Mouse (Mus musculus) midbrain, postnatal 0 days (tissue): ENCODE data around the gene 1810013L24Rik. TPM values are rescaled to one million over a fixed set of nuclear protein-coding genes. Genes with fewer than 3 reads are reported as not detected.
"Not testable (repeated sequence)": the region's sequence is repeated elsewhere in the genome, so short reads cannot be mapped to it uniquely, and the experiment has no call there.

Source experiments
- ATAC-seq: fragments of 200-750 bp; cut with Nextera tagmentation; 2 replicates; pipeline ENCODE4 v1.8.0; 2017; ENCODE audit warnings: moderate number of reproducible peaks, mild to moderate bottlenecking, moderate TSS enrichment, moderate library complexity; ENCODE audit not compliant: low FRiP score
- DNase-seq: peaks from one replicate; pipeline ENCODE4 v3.0.0-alpha.2; 2015; ENCODE audit warnings: low spot score
- H3K27ac ChIP-seq: fragments of 300-500 bp; sonication (generic); 2 replicates; pipeline ENCODE4 v1.5.1; 2014; ENCODE audit warnings: low read depth, mild to moderate bottlenecking, low read length, mixed read lengths
- H3K27me3 ChIP-seq: fragments of 300-500 bp; sonication (generic); 2 replicates; pipeline ENCODE4 v1.6.1; 2014; ENCODE audit warnings: low read length, control low read depth, mixed read lengths; ENCODE audit not compliant: insufficient read depth
- H3K36me3 ChIP-seq: fragments of 300-500 bp; sonication (generic); 2 replicates; pipeline ENCODE4 v1.6.1; 2014; ENCODE audit warnings: low read length, control low read depth, mixed read lengths; ENCODE audit not compliant: insufficient read depth
- H3K4me1 ChIP-seq: fragments of 300-500 bp; sonication (generic); 2 replicates; pipeline ENCODE4 v1.6.1; 2014; ENCODE audit warnings: mild to moderate bottlenecking, control low read depth, antibody characterized with exemption, low read length, mixed read lengths; ENCODE audit not compliant: insufficient read depth
- H3K4me2 ChIP-seq: fragments of 300-500 bp; sonication (generic); 2 replicates; pipeline ENCODE4 v1.6.1; 2014; ENCODE audit warnings: low read depth, mild to moderate bottlenecking, low read length, mixed read lengths; ENCODE audit not compliant: poor library complexity, severe bottlenecking
- H3K4me3 ChIP-seq: fragments of 300-500 bp; sonication (generic); 2 replicates; pipeline ENCODE4 v1.5.1; 2014; ENCODE audit warnings: low read depth, mild to moderate bottlenecking, low read length, moderate library complexity
- H3K9ac ChIP-seq: fragments of 300-500 bp; sonication (generic); replicated peaks from 2 replicates; pipeline ENCODE4 v1.6.1; 2014; ENCODE audit warnings: mild to moderate bottlenecking, low read length, moderate library complexity, mixed read lengths; ENCODE audit not compliant: poor library complexity, severe bottlenecking
- H3K9me3 ChIP-seq: fragments of 300-500 bp; sonication (generic); 2 replicates; pipeline ENCODE4 v1.6.1; 2016; ENCODE audit warnings: low read length, control low read depth
- CTCF ChIP-seq: IDR thresholded peaks from 2 replicates; pipeline ENCODE4 v1.5.1; 2016; ENCODE audit warnings: antibody characterized with exemption, mild to moderate bottlenecking
- WGBS: fragments of 180-500 bp; shearing (Covaris S2); extraction: QIAGEN DNeasy Blood & Tissue Kit; methylation state at CpG from one replicate; pipeline ENCODE4 v1.1.7; 2014; 5-methylcytosine and 5-hydroxymethylcytosine counted together
- polyA plus RNA-seq: library from polyadenylated mRNA; unstranded; fragments of >200 nt; fragmentation: Nextera tagmentation; extraction: Ambion mirVana; gene quantifications from 2 replicates; pipeline ENCODE4 v1.2.1, GENCODE M21; 2015
- total RNA-seq: library from RNA; depleted of rRNA; stranded (reverse); fragments of >200 nt; gene quantifications from 2 replicates; pipeline ENCODE4 v1.2.3, GENCODE M21; 2014

The 1810013L24Rik gene
- total and polyA plus RNA-seq, 2 experiments from 2014 or later = 13.6 to 64.0 TPM

GRCm38 (mm10) chr16:8871376-8871775 lies 41.5 kb downstream of the 1810013L24Rik start:
- Histone ChIP-seq H3K9me3 (no peaks in the 10 kb centered on the region), H3K36me3 (no peaks in the 10 kb centered on the region), H3K27me3 (no peaks in the 10 kb centered on the region), H3K27ac (no peak overlapping the region), H3K4me2 (no peak overlapping the region), H3K4me1 (no peaks in the 10 kb centered on the region), H3K9ac (no peak overlapping the region), H3K4me3 (no peak overlapping the region)
- 90% methylated on average over 6 of the region's 6 CpGs for WGBS
- TF ChIP-seq CTCF = no peak
- DNase-seq (no peak), ATAC-seq (no peak)

GRCm38 (mm10) chr16:8872019-8872418 lies 42.1 kb downstream of the 1810013L24Rik start:
- peak; percentile 40; the same call in 1 of the 2 replicates for TF ChIP-seq CTCF
- Histone ChIP-seq H3K27me3 (no peaks in the 10 kb centered on the region), H3K4me1 (no peaks in the 10 kb centered on the region), H3K4me2 (no peak overlapping the region), H3K9ac (no peak overlapping the region), H3K9me3 (no peaks in the 10 kb centered on the region), H3K36me3 (no peaks in the 10 kb centered on the region), H3K4me3 (no peak overlapping the region), H3K27ac (no peak overlapping the region)
- ATAC-seq (no peak), DNase-seq (no peak)
- WGBS = 55% methylated on average over 5 of the region's 5 CpGs

GRCm38 (mm10) chr16:8872486-8872885 lies 42.6 kb downstream of the 1810013L24Rik start:
- no peak overlapping the region for H3K4me3 ChIP-seq
- no peak overlapping the region for H3K9ac ChIP-seq
- H3K9me3 ChIP-seq = no peaks in the 10 kb centered on the region
- H3K4me1 ChIP-seq = no peaks in the 10 kb centered on the region
- ATAC-seq = no peak
- no peak overlapping the region for H3K27ac ChIP-seq
- no peak overlapping the region for H3K4me2 ChIP-seq
- no peaks in the 10 kb centered on the region for H3K27me3 ChIP-seq
- no peak for DNase-seq
- TF ChIP-seq CTCF = no peak
- H3K36me3 ChIP-seq = no peaks in the 10 kb centered on the region
- WGBS = 66% methylated on average over 3 of the region's 3 CpGs

GRCm38 (mm10) chr16:8880076-8880475 lies 50.2 kb downstream of the 1810013L24Rik start:
- no peaks in the 10 kb centered on the region for H3K9me3 ChIP-seq
- DNase-seq = no peak

GRCm38 (mm10) chr16:8883674-8884241 lies 53.9 kb downstream of the 1810013L24Rik start:
- Histone ChIP-seq H3K36me3 (no peaks in the 10 kb centered on the region), H3K9me3 (no peaks in the 10 kb centered on the region), H3K9ac (no peak overlapping the region), H3K27me3 (no peaks in the 10 kb centered on the region), H3K4me2 (no peak overlapping the region), H3K4me1 (no peaks in the 10 kb centered on the region), H3K27ac (0 out of 2 replicates have a peak overlapping the region, but pooled peaks have one; percentile 2), H3K4me3 (no peak overlapping the region)
- 28% methylated on average over 11 of the region's 11 CpGs for WGBS
- TF ChIP-seq CTCF = peak; percentile 96
- ATAC-seq = peak; percentile 71; the same call in 1 of the 2 replicates
- DNase-seq = peak; percentile 93

More at GRCm38 (mm10) chr16:8880076-8880475, 50.2 kb downstream of the 1810013L24Rik start:
- TF ChIP-seq CTCF = no peak
- Histone ChIP-seq H3K36me3 (no peaks in the 10 kb centered on the region), H3K9ac (no peak overlapping the region), H3K4me2 (no peak overlapping the region), H3K4me1 (no peaks in the 10 kb centered on the region), H3K27ac (no peak overlapping the region), H3K4me3 (no peak overlapping the region), H3K27me3 (no peaks in the 10 kb centered on the region)
- 20% methylated on average over 5 of the region's 5 CpGs for WGBS
- ATAC-seq = no peak

GRCm38 (mm10) chr16:8894214-8894613 lies 64.3 kb downstream of the 1810013L24Rik start:
- DNase-seq, H3K4me2 ChIP-seq, H3K9me3 ChIP-seq, H3K27ac ChIP-seq, H3K36me3 ChIP-seq, H3K4me3 ChIP-seq, H3K9ac ChIP-seq, H3K4me1 ChIP-seq, H3K27me3 ChIP-seq, ATAC-seq: not testable (repeated sequence)
- 63% methylated on average over 4 of the region's 4 CpGs for WGBS
